ENCODE assay signal across 8 mouse cellular contexts in genomic region chr2:144134575-144134958, GRCm38 (mm10).
DNase-seq lines count a peak whose midpoint lies in the region; ATAC-seq and TF ChIP-seq lines count a peak whose summit lies in the region.

No protein-coding gene starts in this region.

- no peaks in the 10 kb centered on the region for H3K27me3 ChIP-seq in liver, embryonic 13.5 days
- H3K27me3 ChIP-seq in liver, postnatal 0 days (ENCODE audit: insufficient read depth, low read length): no peaks in the 10 kb centered on the region

- H3K27ac ChIP-seq in liver, embryonic 13.5 days: no peak overlapping the region
- H3K27ac ChIP-seq in liver, postnatal 0 days (ENCODE audit: low read depth): no peak overlapping the region

- no peak for TF ChIP-seq CTCF in liver, postnatal 0 days (IDR thresholded peaks at IDR 0.05; ENCODE audit: low read depth)

- peak; percentile 5; the same call in 1 of the 2 replicates for ATAC-seq in liver, embryonic 13.5 days (ENCODE audit: low read depth)
- ATAC-seq in liver, postnatal 0 days: no peak
- no peak for ATAC-seq in megakaryocyte progenitor cell, adult 5-6 weeks (replicated peaks; ENCODE audit: poor library complexity)

- no peaks in the 10 kb centered on the region for H3K36me3 ChIP-seq in liver, embryonic 13.5 days
- no peaks in the 10 kb centered on the region for H3K36me3 ChIP-seq in liver, postnatal 0 days (replicated peaks; ENCODE audit: insufficient read depth, low read length)

- WGBS in liver, embryonic 13.5 days (ENCODE audit: insufficient replicate concordance): 67% methylated on average over 9 of the region's 9 CpGs
- 79% methylated on average over 9 of the region's 9 CpGs for WGBS in liver, postnatal 0 days (ENCODE audit: insufficient replicate concordance)

- intact Hi-C loops in gastrocnemius, postnatal 14 days (cut with DNase I; ENCODE audit: low total_unique reads): no loop called here
- intact Hi-C loops in left cerebral cortex, postnatal 25 days (cut with DNase I): no loop called here

- no peak overlapping the region for H3K4me2 ChIP-seq in liver, embryonic 13.5 days
- H3K4me2 ChIP-seq in liver, postnatal 0 days (ENCODE audit: low read depth, low read length): no peak overlapping the region

- DNase-seq in liver, embryonic 13.5 days: no peak
- DNase-seq in liver, postnatal 0 days: no peak
- peak; percentile 84 for DNase-seq in gastrocnemius, postnatal 14 days
- DNase-seq in left cerebral cortex, postnatal 25 days (ENCODE audit: low spot score in 2 of 2): peak; percentile 39 to 65
- DNase-seq in right cerebral cortex, postnatal 4 days: peak; percentile 27
- no peak for DNase-seq in spleen, postnatal 10 days (ENCODE audit: low spot score in 2 of 2)
- no peak for DNase-seq in embryo, embryonic 11 days

- H3K4me3 ChIP-seq in liver, embryonic 13.5 days (replicated peaks): no peak overlapping the region
- H3K4me3 ChIP-seq in liver, postnatal 0 days (ENCODE audit: low read depth, low read length): no peak overlapping the region

- H3K9ac ChIP-seq in liver, embryonic 13.5 days: no peak overlapping the region
- no peak overlapping the region for H3K9ac ChIP-seq in liver, postnatal 0 days (replicated peaks)

- no peak for TF ChIP-seq EP300 in liver, postnatal 0 days (IDR thresholded peaks at IDR 0.05; ENCODE audit: low read depth)

- no peaks in the 10 kb centered on the region for H3K9me3 ChIP-seq in liver, embryonic 13.5 days (replicated peaks)
- H3K9me3 ChIP-seq in liver, postnatal 0 days (ENCODE audit: low read length): no peaks in the 10 kb centered on the region

- H3K4me1 ChIP-seq in liver, embryonic 13.5 days (replicated peaks): no peaks in the 10 kb centered on the region
- H3K4me1 ChIP-seq in liver, postnatal 0 days (ENCODE audit: insufficient read depth): no peaks in the 10 kb centered on the region

Comparison
In these comparisons a context has a peak if more than half of its experiments do, and no peak if none do; other contexts are left out.
1. DNase-seq: peak in gastrocnemius, postnatal 14 days (single experiment), left cerebral cortex, postnatal 25 days (2 of 2) and right cerebral cortex, postnatal 4 days (single experiment); none in liver, embryonic 13.5 days (single experiment), liver, postnatal 0 days (single experiment), spleen, postnatal 10 days (0 of 2) and embryo, embryonic 11 days (single experiment).